Mouse (Mus musculus): ENCODE results near the gene Slc4a4. TPM values are rescaled to one million over a fixed set of nuclear protein-coding genes. Genes with fewer than 3 reads are reported as not detected.

Slc4a4 gene
- polyA plus RNA-seq, 1 experiment from 2014 or later, result 2.4 TPM

Other genes starting within 250 kb of the Slc4a4 start
- 53.0 and 54.8 TPM in 2 replicates for gene Grsf1, start 210.6 kb upstream of the Slc4a4 start, polyA plus RNA-seq (2015; fragmentation: Nextera tagmentation; extraction: Ambion mirVana)
- 10.5 and 11.4 TPM in 2 replicates for gene Mob1b, start 166.0 kb upstream of the Slc4a4 start, polyA plus RNA-seq (2015; fragmentation: Nextera tagmentation; extraction: Ambion mirVana)
- 46.5 TPM in 2 replicates for gene Dck, start 121.8 kb upstream of the Slc4a4 start, polyA plus RNA-seq (2015; fragmentation: Nextera tagmentation; extraction: Ambion mirVana)

Data from limb, embryonic 13.5 days (tissue).